Mouse (Mus musculus): ENCODE measurements around the gene Dcdc2b. TPM values are rescaled to one million over a fixed set of nuclear protein-coding genes. Genes with fewer than 3 reads are reported as not detected.

The Dcdc2b gene
- polyA plus RNA-seq, 1 experiment = 1.4 TPM

DNA sequence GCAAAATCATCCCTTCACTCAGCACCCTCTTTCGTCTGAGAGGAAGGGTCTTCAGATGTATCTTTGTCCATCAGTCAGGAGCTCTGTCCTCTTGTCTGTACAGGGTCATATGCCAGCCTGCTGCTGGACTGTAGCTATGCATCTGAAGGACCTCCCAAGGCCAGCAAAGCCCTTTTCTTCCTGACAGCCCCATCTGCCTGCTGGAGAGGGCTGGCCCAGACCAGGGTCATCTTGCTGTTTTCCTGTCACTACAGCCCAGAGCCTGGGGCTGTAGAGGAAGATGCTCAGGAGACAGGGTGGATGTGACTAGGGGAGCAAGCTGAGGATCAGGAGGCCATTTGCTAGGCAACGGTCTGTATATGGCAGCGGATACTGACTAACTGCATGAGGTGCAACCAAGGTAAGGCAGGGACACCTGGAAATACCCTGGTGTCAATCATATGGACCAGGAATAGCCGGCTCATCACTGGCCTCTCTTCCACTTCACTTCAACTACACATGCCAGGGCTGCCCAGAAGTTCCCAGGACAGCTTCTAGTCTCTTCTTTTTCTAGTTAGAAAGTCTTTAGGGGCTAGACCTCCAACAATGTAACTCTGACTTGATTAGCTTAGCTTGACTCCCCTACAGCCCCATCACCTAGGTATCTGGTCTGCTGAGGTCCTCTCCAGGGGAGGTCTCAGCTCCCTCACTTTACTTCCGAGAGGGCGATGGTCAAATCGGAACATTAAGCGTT is 8.9 kb upstream of the Dcdc2b start:
- DNase-seq (ENCODE audit: low read depth in 1 of 2, low spot score in 2 of 2) = no peak
- Histone ChIP-seq H3K4me1 (ENCODE audit: control insufficient read depth, insufficient read depth, insufficient read length) (peaks cover 11% of the 10 kb centered on the region; the same call in 1 of the 2 replicates), H3K27ac (ENCODE audit: insufficient read depth, low read length) (peak overlapping the region; percentile 20), H3K36me3 (ENCODE audit: control insufficient read depth, insufficient read depth, low read length) (peaks cover 3% of the 10 kb centered on the region; the same call in 1 of the 2 replicates), H3K4me3 (ENCODE audit: extremely low read depth, insufficient read depth, insufficient read length) (peak overlapping the region; percentile 85), H3K27me3 (ENCODE audit: control insufficient read depth, insufficient read depth, low read length) (no peaks in the 10 kb centered on the region)
- WGBS = 24% methylated on average over 8 of the region's 8 CpGs
- TF ChIP-seq POLR2A (IDR thresholded peaks at IDR 0.05; ENCODE audit: low read depth, low read length) (no peak), CTCF (IDR thresholded peaks at IDR 0.05; ENCODE audit: extremely low read depth, insufficient read depth, insufficient read length, insufficient replicate concordance) (no peak)

DNA sequence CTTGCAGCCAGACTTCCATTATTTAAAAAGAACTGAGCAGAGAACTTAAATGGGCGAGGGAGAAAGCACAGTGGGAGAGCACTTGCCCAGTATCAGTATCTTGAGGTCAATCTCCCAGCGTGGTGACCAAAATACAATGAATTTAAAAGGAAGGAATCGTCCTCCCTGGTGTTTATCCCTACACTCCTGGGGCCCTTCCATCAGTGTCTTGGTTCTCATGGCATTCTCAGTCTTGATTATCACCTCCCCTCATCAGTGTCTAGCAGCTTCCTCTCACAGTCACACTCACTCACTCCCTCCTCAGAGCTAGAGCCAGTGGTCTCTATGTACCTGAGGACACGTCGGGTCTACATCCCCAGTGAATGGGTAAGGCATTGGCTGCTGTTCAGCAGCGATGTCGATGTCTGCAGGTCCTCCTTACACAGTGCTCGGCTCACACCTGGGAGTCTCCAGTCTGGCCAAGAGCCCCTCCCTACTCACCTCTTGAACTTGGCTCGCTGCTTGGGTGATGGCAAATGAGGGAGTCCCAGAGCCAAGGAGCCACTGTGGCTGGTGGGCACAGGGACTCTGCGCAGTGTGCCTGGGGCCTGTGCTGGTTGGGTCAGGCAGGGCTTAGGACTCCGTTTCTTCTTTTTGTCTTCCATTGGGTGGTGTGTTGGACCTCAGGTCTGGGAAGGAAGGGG is 8.2 kb upstream of the Dcdc2b start:
- 88% methylated on average over 11 of the region's 11 CpGs for WGBS
- no peak for DNase-seq (ENCODE audit: low read depth in 1 of 2, low spot score in 2 of 2)
- TF ChIP-seq CTCF (IDR thresholded peaks at IDR 0.05; ENCODE audit: extremely low read depth, insufficient read depth, insufficient read length, insufficient replicate concordance) (no peak), POLR2A (IDR thresholded peaks at IDR 0.05; ENCODE audit: low read depth, low read length) (no peak)
- peak overlapping the region; percentile 85; the same call in 1 of the 2 replicates for H3K4me3 ChIP-seq (ENCODE audit: extremely low read depth, insufficient read depth, insufficient read length)
- peak overlapping the region; percentile 20 for H3K27ac ChIP-seq (ENCODE audit: insufficient read depth, low read length)
- peaks cover 12% of the 10 kb centered on the region; the same call in 1 of the 2 replicates for H3K4me1 ChIP-seq (ENCODE audit: control insufficient read depth, insufficient read depth, insufficient read length)
- no peaks in the 10 kb centered on the region for H3K27me3 ChIP-seq (ENCODE audit: control insufficient read depth, insufficient read depth, low read length)
- no peaks in the 10 kb centered on the region; the same call in 1 of the 2 replicates for H3K36me3 ChIP-seq (ENCODE audit: control insufficient read depth, insufficient read depth, low read length)

DNA sequence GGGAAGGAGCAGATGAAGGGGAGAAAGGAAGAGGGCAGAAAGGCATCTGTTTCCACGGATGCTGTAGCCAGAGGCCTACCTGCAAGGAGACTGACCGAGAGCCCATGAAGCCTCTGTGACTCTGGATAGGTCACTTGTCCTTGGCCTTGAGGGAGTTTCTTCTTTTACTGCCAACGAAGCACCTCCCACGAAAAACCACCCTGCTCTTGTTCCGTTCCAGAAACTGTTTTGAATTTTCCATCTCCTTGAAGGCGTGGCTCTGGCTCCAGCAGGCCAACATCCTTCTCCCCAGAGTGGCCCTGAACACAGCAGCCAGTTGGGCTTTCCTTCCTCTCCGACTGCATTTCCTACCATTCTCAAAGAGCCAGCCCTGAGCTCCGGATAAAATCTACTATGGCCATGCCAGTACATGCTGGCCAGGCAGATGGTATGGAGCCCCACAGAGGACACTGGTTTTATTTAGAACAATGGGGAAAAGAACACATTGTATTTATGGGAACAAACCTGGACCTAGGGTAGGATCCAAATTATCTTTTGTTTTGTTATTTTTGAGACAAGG is 7.3 kb upstream of the Dcdc2b start:
- TF ChIP-seq POLR2A (IDR thresholded peaks at IDR 0.05; ENCODE audit: low read depth, low read length) (no peak), CTCF (IDR thresholded peaks at IDR 0.05; ENCODE audit: extremely low read depth, insufficient read depth, insufficient read length, insufficient replicate concordance) (no peak)
- WGBS = 69% methylated on average over 8 of the region's 8 CpGs
- H3K4me1 ChIP-seq (ENCODE audit: control insufficient read depth, insufficient read depth, insufficient read length) = peaks cover 12% of the 10 kb centered on the region; the same call in 1 of the 2 replicates

DNA sequence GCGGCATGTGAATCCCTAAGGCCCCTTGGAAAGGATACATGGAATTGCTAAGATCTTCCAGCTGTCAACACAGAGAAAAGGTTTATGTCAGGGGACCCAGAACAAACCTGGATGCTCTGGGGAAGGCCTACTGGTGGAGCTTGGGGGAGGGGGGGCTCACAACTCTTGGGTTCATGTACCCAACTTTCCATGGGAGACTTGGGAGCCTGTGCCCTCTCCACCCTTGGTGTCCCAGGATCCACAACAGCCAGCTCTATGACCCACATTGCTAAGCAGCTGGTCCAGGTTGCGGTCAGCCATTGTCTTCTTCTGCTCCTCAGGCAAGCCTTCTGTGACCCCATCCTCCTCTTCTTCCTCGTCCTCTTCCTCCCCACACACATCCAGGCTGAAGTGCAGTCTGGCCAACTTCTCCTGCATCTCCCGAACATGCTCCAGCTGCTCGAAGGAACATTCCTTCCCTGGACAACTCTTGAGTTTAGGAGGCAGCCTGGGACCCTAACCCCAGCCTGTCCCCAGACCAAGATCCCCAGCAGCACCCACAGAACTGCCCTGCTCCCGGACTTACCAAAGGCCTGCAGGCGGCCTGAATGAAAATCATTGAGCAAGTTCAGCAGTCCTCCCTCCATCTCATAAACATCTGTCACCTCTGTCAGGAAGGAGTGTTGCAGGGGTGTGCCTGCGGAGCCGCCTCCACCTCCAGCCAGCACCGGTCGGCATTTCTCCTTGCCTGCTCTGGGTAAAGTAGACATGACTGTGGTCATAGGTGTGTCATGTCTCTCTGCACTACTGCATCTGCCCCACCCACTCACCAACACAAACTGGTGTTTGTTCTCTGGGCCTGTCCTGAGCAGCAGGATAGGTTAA is 6.6 kb upstream of the Dcdc2b start:
- H3K36me3 ChIP-seq (ENCODE audit: control insufficient read depth, insufficient read depth, low read length) = no peaks in the 10 kb centered on the region; the same call in 1 of the 2 replicates
- H3K4me1 ChIP-seq (ENCODE audit: control insufficient read depth, insufficient read depth, insufficient read length) = peaks cover 12% of the 10 kb centered on the region; the same call in 1 of the 2 replicates
- no peaks in the 10 kb centered on the region for H3K27me3 ChIP-seq (ENCODE audit: control insufficient read depth, insufficient read depth, low read length)
- no peak for DNase-seq (ENCODE audit: low read depth in 1 of 2, low spot score in 2 of 2)
- H3K4me3 ChIP-seq (ENCODE audit: extremely low read depth, insufficient read depth, insufficient read length) = peak overlapping the region; percentile 15; the same call in 1 of the 2 replicates
- H3K27ac ChIP-seq (ENCODE audit: insufficient read depth, low read length) = peak overlapping the region; percentile 37
- TF ChIP-seq CTCF (IDR thresholded peaks at IDR 0.05; ENCODE audit: extremely low read depth, insufficient read depth, insufficient read length, insufficient replicate concordance) (no peak), POLR2A (IDR thresholded peaks at IDR 0.05; ENCODE audit: low read depth, low read length) (no peak)
- WGBS = 91% methylated on average over 11 of the region's 11 CpGs

More for the DNA sequence above, 7.3 kb upstream of the Dcdc2b start:
- no peak for DNase-seq (ENCODE audit: low read depth in 1 of 2, low spot score in 2 of 2)
- Histone ChIP-seq H3K36me3 (ENCODE audit: control insufficient read depth, insufficient read depth, low read length) (no peaks in the 10 kb centered on the region; the same call in 1 of the 2 replicates), H3K27ac (ENCODE audit: insufficient read depth, low read length) (peak overlapping the region; percentile 37), H3K4me3 (ENCODE audit: extremely low read depth, insufficient read depth, insufficient read length) (peak overlapping the region; percentile 15; the same call in 1 of the 2 replicates), H3K27me3 (ENCODE audit: control insufficient read depth, insufficient read depth, low read length) (no peaks in the 10 kb centered on the region)

DNA sequence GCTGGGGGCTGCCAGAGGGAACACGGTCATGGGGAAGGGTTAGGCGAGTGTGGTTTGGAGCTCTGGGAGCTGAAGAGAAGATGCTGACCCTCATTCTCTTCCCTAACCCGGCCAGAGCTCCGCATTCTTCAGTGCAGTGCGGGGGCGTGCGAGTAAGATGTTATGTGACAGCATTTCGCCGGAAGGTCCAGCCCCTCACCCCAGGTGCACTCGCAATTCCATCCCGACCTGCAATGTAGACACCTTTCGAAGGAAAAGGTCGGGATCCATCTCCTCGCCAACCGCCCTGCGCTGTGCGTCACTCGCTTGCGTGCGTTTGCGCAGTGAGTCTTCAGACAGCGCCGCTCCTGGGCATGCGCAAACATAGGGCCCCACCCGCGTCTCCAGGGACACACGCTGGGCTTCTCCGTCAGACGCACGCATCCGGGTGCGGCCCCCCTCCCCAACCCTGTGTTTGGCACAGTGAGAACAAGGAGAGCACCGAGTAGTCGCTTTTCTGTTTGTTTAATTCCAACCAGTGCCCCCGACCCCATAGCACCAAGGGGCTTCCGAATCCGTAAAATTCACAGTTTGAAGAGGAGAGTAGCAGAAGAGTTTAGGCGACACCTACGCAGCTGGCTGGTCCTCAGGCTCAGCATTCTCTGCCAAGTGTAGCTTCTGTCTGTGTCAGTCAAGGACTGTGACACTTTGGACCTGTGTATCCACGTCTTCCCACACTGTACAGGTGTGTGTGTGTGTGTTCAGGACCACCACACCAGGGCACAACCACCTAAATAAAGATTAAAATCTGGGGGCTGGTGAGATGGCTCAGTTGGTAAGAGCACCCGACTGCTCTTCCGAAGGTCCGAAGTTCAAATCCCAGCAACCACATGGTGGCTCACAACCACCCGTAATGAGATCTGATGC is 5.0 kb upstream of the Dcdc2b start, which contains the start of gene Iqcc:
Gene Iqcc, minus strand, starts transcription at position 314 of the 906 bp plus-strand sequence.
- Histone ChIP-seq H3K4me3 (ENCODE audit: extremely low read depth, insufficient read depth, insufficient read length) (peak within 1 kb of the TSS; percentile 86), H3K4me1 (ENCODE audit: control insufficient read depth, insufficient read depth, insufficient read length) (peaks cover 8% of the 10 kb centered on the region; the same call in 1 of the 2 replicates), H3K27me3 (ENCODE audit: control insufficient read depth, insufficient read depth, low read length) (no peaks in the 10 kb centered on the region), H3K36me3 (ENCODE audit: control insufficient read depth, insufficient read depth, low read length) (no peaks in the 10 kb centered on the region; the same call in 1 of the 2 replicates), H3K27ac (ENCODE audit: insufficient read depth, low read length) (peak within 1 kb of the TSS; percentile 79)
- 5% methylated on average over 44 of the region's 44 CpGs for WGBS
- peak; percentile 92 for TF ChIP-seq POLR2A (IDR thresholded peaks at IDR 0.05; ENCODE audit: low read depth, low read length)
- TF ChIP-seq CTCF (IDR thresholded peaks at IDR 0.05; ENCODE audit: extremely low read depth, insufficient read depth, insufficient read length, insufficient replicate concordance) = no peak
- DNase-seq (ENCODE audit: low read depth in 1 of 2, low spot score in 2 of 2) = peak; percentile 88 to 97
